Mouse (Mus musculus) brain, embryonic 18.5 days (tissue): ENCODE measurements around the gene Sbno2.

Experiments
- DNase-seq: peaks from one replicate; pipeline ENCODE4 v3.0.0-alpha.2; 2012; ENCODE audit warnings: low read depth, low spot score

Gene Sbno2

DNA sequence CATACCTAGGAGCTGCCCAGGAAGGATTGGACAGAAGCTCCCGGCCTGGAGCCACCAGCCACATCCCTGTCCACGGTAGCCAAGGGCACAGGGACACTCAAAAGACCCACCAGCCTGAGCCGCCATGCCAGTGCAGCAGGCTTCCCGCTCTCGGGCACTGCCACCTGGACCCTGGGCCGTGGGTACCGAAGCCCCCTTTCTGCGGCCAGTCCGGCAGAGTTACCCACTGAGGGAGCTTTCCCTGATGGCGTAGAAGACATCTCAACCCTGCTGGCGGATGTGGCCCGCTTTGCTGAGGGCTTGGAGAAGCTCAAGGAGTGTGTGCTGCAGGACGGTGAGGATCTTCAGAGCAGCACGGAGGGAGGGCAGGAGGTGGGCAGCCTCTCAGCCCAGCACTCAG, 87.6 kb downstream of the Sbno2 start:
- DNase-seq: no peak

DNA sequence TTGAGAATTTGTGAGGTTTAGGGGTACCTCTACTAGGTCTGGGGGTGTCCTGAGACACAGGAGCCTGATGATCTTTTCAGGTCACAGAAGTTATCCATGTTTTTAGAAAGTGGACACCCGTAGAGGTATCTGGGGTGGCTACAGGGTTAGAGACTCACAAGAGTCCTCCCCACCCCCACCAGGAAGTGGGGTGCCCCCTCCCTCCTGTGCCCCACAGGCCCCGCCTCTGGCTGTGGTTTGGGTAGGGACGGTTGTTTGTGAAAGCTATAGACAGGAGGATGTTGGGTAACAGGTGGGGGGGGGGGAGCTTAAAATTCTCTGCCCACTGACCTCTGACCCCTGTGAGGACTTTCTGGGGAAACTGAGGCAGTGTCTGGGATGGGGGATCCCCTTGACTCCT, 88.0 kb downstream of the Sbno2 start:
- DNase-seq: no peak

DNA sequence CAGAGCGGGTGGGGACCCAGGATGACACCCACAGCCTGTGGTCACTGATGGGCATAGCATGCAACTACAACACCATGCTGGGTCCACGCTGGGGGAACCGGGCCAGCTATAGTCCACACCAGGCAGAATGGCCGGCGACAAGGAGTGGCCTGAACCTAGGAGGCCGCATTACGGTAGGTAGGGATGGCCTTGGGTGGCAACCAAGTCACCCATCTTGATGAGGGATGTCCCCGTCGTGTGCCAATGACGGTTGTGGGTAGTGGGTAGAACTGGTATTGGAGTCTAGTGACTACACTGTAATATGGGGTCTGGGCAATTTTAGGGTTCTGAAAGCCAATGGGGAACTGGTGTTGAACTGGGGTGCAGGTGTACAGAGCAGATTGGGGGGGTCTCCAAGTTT, 88.4 kb downstream of the Sbno2 start:
- DNase-seq: no peak

DNA sequence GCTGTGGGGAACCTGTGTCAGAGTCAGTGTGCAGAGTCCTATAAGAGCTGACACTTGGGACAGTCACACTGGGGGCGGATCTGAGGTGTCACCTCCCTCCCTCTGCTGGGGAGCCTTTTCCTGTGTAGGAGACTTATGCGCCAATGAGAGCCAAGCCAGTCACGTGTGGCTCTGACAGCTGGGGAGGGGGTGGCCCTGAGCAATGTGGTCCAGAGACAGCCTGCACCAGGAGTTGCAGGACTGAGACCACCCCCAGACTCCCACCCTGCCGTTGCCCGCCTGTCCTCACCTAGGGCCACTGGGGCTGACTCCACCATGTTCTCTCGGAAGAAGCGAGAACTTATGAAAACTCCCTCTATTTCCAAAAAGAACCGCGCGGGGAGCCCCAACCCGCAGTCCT, 88.9 kb downstream of the Sbno2 start, which contains the start of gene Arhgap45:
Gene Arhgap45 (plus strand): TSS at position 143 of the 400 bp plus-strand sequence.
- no peak for DNase-seq

DNA sequence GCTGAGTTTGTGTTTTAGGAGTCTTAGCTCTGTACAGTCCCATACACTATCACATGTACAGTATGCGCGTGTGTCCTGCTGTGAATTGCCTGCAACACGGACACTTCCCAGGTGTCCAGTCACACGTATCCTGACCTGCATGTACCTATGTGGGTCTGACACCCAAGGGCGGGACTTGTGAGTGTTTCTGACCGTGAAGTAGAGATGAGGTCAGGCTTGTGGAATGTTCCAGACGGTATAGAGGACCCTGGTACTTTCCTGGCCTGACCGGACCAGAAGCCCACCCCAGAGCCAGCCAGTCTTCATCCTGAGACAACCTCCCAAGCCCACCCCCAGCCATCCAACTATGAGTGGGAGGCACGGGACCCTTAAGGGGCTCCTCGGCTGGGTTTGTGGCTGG, 89.8 kb downstream of the Sbno2 start:
- DNase-seq: no peak

DNA sequence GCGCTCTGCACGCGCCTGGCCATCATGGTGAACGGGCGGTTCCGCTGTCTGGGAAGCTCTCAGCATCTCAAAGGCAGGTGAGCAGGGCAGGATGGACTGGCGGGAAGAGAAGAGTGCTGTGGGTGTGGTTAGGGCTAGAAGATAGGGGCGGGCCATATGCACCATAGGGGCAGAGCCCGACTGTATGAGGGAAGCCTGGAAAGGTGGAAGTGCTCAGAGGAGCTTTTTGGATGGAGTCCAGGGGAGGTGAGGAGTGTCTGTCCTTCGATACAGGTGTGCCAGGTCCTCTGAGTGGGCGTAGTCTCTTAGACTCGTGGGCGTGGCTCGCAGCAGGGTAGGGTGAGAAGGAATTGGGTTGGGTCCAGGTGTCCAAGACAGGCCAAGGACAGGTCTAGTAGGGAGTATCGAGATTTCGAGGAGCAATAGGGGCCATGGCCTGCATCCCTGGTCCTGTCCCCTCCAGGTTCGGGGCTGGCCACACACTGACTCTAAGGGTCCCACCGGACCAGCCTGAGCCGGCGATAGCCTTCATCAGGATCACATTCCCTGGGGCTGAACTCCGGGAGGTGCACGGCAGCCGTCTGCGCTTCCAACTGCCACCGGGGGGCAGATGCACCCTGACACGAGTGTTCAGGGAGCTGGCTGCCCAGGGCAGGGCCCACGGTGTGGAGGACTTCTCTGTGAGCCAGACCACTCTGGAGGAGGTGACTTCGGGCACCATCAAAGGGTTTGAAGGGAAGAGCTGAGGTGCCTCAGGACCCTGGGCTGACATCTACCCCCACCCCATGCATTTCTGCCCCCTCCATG, 90.7 kb downstream of the Sbno2 start:
- no peak for DNase-seq

DNA sequence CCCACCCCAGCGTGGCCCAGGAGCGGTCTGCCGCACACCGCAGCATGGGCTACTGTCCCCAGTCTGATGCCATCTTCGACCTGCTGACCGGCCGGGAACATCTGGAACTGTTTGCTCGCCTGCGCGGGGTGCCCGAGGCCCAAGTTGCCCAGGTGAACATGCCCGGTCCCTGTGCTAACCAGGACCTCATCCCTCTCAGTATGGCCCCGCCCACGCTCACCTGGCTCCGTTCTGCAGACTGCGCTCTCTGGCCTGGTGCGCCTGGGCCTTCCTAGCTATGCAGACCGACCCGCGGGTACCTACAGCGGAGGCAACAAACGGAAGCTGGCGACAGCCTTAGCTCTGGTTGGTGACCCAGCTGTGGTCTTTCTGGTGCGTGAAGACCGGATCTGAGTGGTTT, 91.8 kb downstream of the Sbno2 start:
- no peak for DNase-seq

DNA sequence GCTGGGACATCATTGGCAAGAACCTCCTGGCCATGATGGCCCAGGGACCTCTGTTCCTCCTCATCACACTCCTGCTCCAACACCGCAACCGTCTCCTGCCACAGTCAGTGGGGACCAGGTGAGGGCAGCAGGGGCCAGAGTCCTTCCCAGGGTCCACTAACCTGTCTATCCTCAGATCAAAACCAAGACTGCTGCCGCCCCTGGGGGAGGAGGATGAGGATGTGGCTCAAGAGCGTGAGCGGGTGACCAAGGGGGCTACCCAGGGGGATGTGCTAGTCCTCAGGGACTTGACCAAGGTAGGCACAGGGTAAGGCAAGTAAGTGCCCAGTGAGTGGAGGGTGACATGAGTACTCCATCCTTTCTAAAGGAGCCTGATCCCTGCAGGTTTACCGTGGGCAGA, 93.6 kb downstream of the Sbno2 start:
- no peak for DNase-seq
